Mouse (Mus musculus) stomach, embryonic 14.5 days (tissue): ENCODE measurements around the gene Slc9a4. TPM values are rescaled to one million over a fixed set of nuclear protein-coding genes. Genes with fewer than 3 reads are reported as not detected.
"Not testable (repeated sequence)": the region's sequence is repeated elsewhere in the genome, so short reads cannot be mapped to it uniquely, and the experiment has no call there.

Experiments used
- ATAC-seq: fragments of 200-750 bp; cut with Nextera tagmentation; 2 replicates; pipeline ENCODE4 v1.8.0; 2017; ENCODE audit warnings: low read depth, moderate TSS enrichment; ENCODE audit not compliant: insufficient number of reproducible peaks, insufficient read depth, low FRiP score
- H3K27ac ChIP-seq: fragments of 300-500 bp; sonication (generic); 2 replicates; pipeline ENCODE4 v1.5.1; 2014; ENCODE audit warnings: mild to moderate bottlenecking, low read length, moderate library complexity, mixed read lengths
- H3K27me3 ChIP-seq: fragments of 300-500 bp; sonication (generic); 2 replicates; pipeline ENCODE4 v1.6.1; 2014; ENCODE audit warnings: low read length, control low read depth, mixed read lengths; ENCODE audit not compliant: control insufficient read depth, insufficient read depth
- H3K36me3 ChIP-seq: fragments of 300-500 bp; sonication (generic); 2 replicates; pipeline ENCODE4 v1.6.1; 2014; ENCODE audit warnings: mild to moderate bottlenecking, control low read depth, low read length, moderate library complexity, mixed read lengths; ENCODE audit not compliant: control insufficient read depth, insufficient read depth
- H3K4me1 ChIP-seq: fragments of 300-500 bp; sonication (generic); 2 replicates; pipeline ENCODE4 v1.6.1; 2014; ENCODE audit warnings: low read length, control low read depth, mixed read lengths; ENCODE audit not compliant: control insufficient read depth, insufficient read depth
- H3K4me2 ChIP-seq: fragments of 300-500 bp; sonication (generic); replicated peaks from 2 replicates; pipeline ENCODE4 v1.6.1; 2014; ENCODE audit warnings: low read depth, low read length, control low read depth
- H3K4me3 ChIP-seq: fragments of 300-500 bp; sonication (generic); 2 replicates; pipeline ENCODE4 v1.5.1; 2014; ENCODE audit warnings: low read depth, low read length, control low read depth
- H3K9ac ChIP-seq: fragments of 300-500 bp; sonication (generic); replicated peaks from 2 replicates; pipeline ENCODE4 v1.6.1; 2014; ENCODE audit warnings: low read depth, mild to moderate bottlenecking, control low read depth, low read length, moderate library complexity, mixed read lengths
- H3K9me3 ChIP-seq: fragments of 300-500 bp; sonication (generic); 2 replicates; pipeline ENCODE4 v1.6.1; 2016; ENCODE audit warnings: low read depth, low read length, control low read depth; ENCODE audit not compliant: control insufficient read depth
- WGBS: fragments of 180-500 bp; shearing (Covaris S2); extraction: QIAGEN DNeasy Blood & Tissue Kit; methylation state at CpG from one replicate; pipeline ENCODE4 v1.1.7; 2014; 5-methylcytosine and 5-hydroxymethylcytosine counted together
- polyA plus RNA-seq: library from polyadenylated mRNA; unstranded; fragments of >200 nt; fragmentation: Nextera tagmentation; extraction: Ambion mirVana; gene quantifications from 2 replicates; pipeline ENCODE4 v1.2.1, GENCODE M21; 2014

Gene Slc9a4
- polyA plus RNA-seq, 1 experiment from 2014 or later, result 2.3 TPM

GRCm38 (mm10) chr1:40590931-40591330, 11.1 kb downstream of the Slc9a4 start:
- Histone ChIP-seq H3K9ac (no peak overlapping the region), H3K9me3 (no peaks in the 10 kb centered on the region), H3K4me2 (no peak overlapping the region), H3K27me3 (no peaks in the 10 kb centered on the region), H3K4me1 (no peaks in the 10 kb centered on the region), H3K36me3 (no peaks in the 10 kb centered on the region), H3K27ac (no peak overlapping the region), H3K4me3 (no peak overlapping the region)
- no peak for ATAC-seq
- 90% methylated on average over 4 of the region's 4 CpGs for WGBS

GRCm38 (mm10) chr1:40597822-40598221, 17.9 kb downstream of the Slc9a4 start:
- no peak for ATAC-seq
- Histone ChIP-seq H3K27me3 (no peaks in the 10 kb centered on the region), H3K4me1 (no peaks in the 10 kb centered on the region), H3K9me3 (no peaks in the 10 kb centered on the region), H3K36me3 (no peaks in the 10 kb centered on the region), H3K9ac (no peak overlapping the region), H3K27ac (no peak overlapping the region), H3K4me2 (no peak overlapping the region), H3K4me3 (no peak overlapping the region)
- 59% methylated on average over 5 of the region's 5 CpGs for WGBS

- H3K36me3 ChIP-seq, H3K9me3 ChIP-seq, H3K4me1 ChIP-seq, H3K27ac ChIP-seq, H3K9ac ChIP-seq, H3K4me3 ChIP-seq, H3K4me2 ChIP-seq, ATAC-seq, H3K27me3 ChIP-seq: not testable (repeated sequence)
- 86% methylated on average over 9 of the region's 9 CpGs for WGBS
Observed at GRCm38 (mm10) chr1:40599661-40600060, 19.8 kb downstream of the Slc9a4 start.

GRCm38 (mm10) chr1:40600394-40601327, 20.8 kb downstream of the Slc9a4 start:
- no peak overlapping the region for H3K4me3 ChIP-seq
- H3K9ac ChIP-seq, result no peak overlapping the region
- no peaks in the 10 kb centered on the region for H3K9me3 ChIP-seq
- H3K4me1 ChIP-seq, result no peaks in the 10 kb centered on the region
- no peaks in the 10 kb centered on the region for H3K36me3 ChIP-seq
- no peaks in the 10 kb centered on the region for H3K27me3 ChIP-seq
- no peak for ATAC-seq
- H3K4me2 ChIP-seq, result no peak overlapping the region
- no peak overlapping the region for H3K27ac ChIP-seq
- WGBS, result 73% methylated on average over 25 of the region's 25 CpGs

- Histone ChIP-seq H3K27me3 (no peaks in the 10 kb centered on the region), H3K4me1 (no peaks in the 10 kb centered on the region), H3K4me3 (no peak overlapping the region), H3K27ac (no peak overlapping the region), H3K36me3 (no peaks in the 10 kb centered on the region), H3K9me3 (no peaks in the 10 kb centered on the region), H3K4me2 (no peak overlapping the region), H3K9ac (no peak overlapping the region)
- 68% methylated on average over 3 of the region's 3 CpGs for WGBS
- ATAC-seq, result no peak
Observed at GRCm38 (mm10) chr1:40601461-40601860, 21.6 kb downstream of the Slc9a4 start.

GRCm38 (mm10) chr1:40613219-40613618, 33.3 kb downstream of the Slc9a4 start:
- Histone ChIP-seq H3K27me3 (no peaks in the 10 kb centered on the region), H3K9me3 (no peaks in the 10 kb centered on the region), H3K4me1 (no peaks in the 10 kb centered on the region), H3K36me3 (no peaks in the 10 kb centered on the region), H3K4me3 (no peak overlapping the region), H3K27ac (no peak overlapping the region), H3K9ac (no peak overlapping the region), H3K4me2 (no peak overlapping the region)
- WGBS, result 90% methylated on average over 2 of the region's 2 CpGs
- no peak for ATAC-seq

- Histone ChIP-seq H3K9ac (no peak overlapping the region), H3K4me2 (no peak overlapping the region), H3K36me3 (no peaks in the 10 kb centered on the region), H3K4me3 (no peak overlapping the region), H3K4me1 (no peaks in the 10 kb centered on the region), H3K9me3 (no peaks in the 10 kb centered on the region), H3K27ac (no peak overlapping the region), H3K27me3 (no peaks in the 10 kb centered on the region)
- WGBS, result 80% methylated on average over 5 of the region's 5 CpGs
- no peak for ATAC-seq
Observed at GRCm38 (mm10) chr1:40619093-40619492, 39.2 kb downstream of the Slc9a4 start.

- Histone ChIP-seq H3K36me3 (no peaks in the 10 kb centered on the region), H3K27ac (no peak overlapping the region), H3K4me1 (no peaks in the 10 kb centered on the region), H3K4me2 (no peak overlapping the region), H3K27me3 (no peaks in the 10 kb centered on the region), H3K9ac (no peak overlapping the region), H3K9me3 (no peaks in the 10 kb centered on the region), H3K4me3 (no peak overlapping the region)
- ATAC-seq, result no peak
- WGBS, result 78% methylated on average over 5 of the region's 5 CpGs
Observed at GRCm38 (mm10) chr1:40619871-40620270, 40.0 kb downstream of the Slc9a4 start.

- ATAC-seq, result no peak
- H3K27ac ChIP-seq, result no peak overlapping the region
- no peak overlapping the region for H3K4me3 ChIP-seq
- H3K27me3 ChIP-seq, result no peaks in the 10 kb centered on the region
- no peaks in the 10 kb centered on the region for H3K36me3 ChIP-seq
- H3K4me2 ChIP-seq, result no peak overlapping the region
- no peak overlapping the region for H3K9ac ChIP-seq
- H3K9me3 ChIP-seq, result no peaks in the 10 kb centered on the region
- H3K4me1 ChIP-seq, result no peaks in the 10 kb centered on the region
- WGBS, result 34% methylated on average over 3 of the region's 3 CpGs
Observed at GRCm38 (mm10) chr1:40624954-40625353, 45.1 kb downstream of the Slc9a4 start.
